ENCODE assay signal across 7 mouse cellular contexts in the genomic region with DNA sequence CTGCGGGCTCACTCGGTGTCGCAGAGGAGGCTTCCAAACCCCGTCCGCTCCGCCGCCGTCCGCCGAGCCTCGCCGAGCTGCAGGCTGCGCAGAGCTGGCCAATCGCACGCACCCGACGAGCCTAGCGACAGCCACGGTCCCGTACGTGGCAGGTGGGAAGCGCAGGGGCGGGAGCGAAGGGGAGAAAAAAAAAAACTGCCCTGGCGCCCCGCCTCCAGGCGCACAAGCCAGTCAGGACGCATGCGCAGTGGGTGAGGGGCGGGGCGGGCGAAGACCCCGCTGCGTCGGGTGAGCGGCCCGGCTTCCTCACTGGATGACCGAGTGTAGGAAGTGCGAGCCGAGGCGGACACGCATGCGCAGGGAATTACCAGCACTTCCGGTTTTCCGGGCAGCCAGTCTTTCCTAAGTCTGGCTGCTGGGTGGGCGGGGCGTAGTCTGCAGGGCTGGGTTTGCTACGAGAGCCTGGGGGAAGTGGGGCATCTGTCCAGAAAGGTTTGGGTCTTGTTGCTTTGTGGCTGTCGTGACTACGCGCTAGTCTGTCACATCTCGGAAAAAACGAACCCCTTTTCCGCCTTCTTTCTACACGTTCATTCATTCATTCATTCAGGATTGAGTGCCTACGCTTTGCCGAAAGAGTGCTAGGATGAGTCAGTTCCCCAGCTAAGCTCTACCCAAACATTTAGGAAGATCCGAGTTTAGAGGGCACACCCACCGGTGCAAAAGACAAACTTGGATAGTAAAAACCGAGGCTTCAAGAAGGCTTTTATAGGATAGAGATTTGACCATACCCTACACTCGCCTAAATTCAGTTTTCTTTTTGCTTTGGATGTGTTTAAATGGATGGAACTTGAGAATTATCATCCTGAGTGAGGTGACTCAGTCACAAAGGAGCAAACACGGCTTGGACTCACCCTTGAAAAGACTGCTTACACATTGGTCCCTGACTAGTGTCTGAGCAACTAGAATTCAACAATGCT. TPM values are rescaled to one million over a fixed set of nuclear protein-coding genes. Genes with fewer than 3 reads are reported as not detected.
DNase-seq lines count a peak whose midpoint lies in the region; ATAC-seq lines count a peak whose summit lies in the region.

Gene Tfg, minus strand, starts transcription at position 227 of the 977 bp plus-strand sequence.

- peak within 1 kb of the TSS; percentile 58 for H3K4me2 ChIP-seq in embryonic facial prominence, embryonic 12.5 days (replicated peaks)
- peak within 1 kb of the TSS; percentile 64 for H3K4me2 ChIP-seq in limb, embryonic 11.5 days (ENCODE audit: low read depth, severe bottlenecking)
- H3K4me2 ChIP-seq in midbrain, embryonic 14.5 days (ENCODE audit: low read length): peak within 1 kb of the TSS; percentile 84

- no peaks in the 10 kb centered on the region for H3K9me3 ChIP-seq in embryonic facial prominence, embryonic 12.5 days
- H3K9me3 ChIP-seq in limb, embryonic 11.5 days (ENCODE audit: control insufficient read depth, low read length): no peaks in the 10 kb centered on the region
- H3K9me3 ChIP-seq in midbrain, embryonic 14.5 days (ENCODE audit: control insufficient read depth, low read length): no peaks in the 10 kb centered on the region

- peak within 1 kb of the TSS; percentile 87 for H3K4me3 ChIP-seq in embryonic facial prominence, embryonic 12.5 days
- peak within 1 kb of the TSS; percentile 85 for H3K4me3 ChIP-seq in limb, embryonic 11.5 days (ENCODE audit: low read depth, low read length)
- peak within 1 kb of the TSS; percentile 70 for H3K4me3 ChIP-seq in midbrain, embryonic 14.5 days (replicated peaks; ENCODE audit: low read depth, low read length)

- peak; percentile 100 for DNase-seq in adrenal gland, postnatal 25 days
- DNase-seq in heart, adult 11 months: peak; percentile 100
- peak; percentile 98 for DNase-seq in kidney, adult 18-20 months
- DNase-seq in limb, embryonic 11.5 days (ENCODE audit: low spot score): peak; percentile 100
- peak; percentile 100 for DNase-seq in midbrain, embryonic 14.5 days
- peak; percentile 96 to 98 for DNase-seq in spleen, adult 18-20 months

- no peaks in the 10 kb centered on the region for H3K27me3 ChIP-seq in embryonic facial prominence, embryonic 12.5 days
- H3K27me3 ChIP-seq in limb, embryonic 11.5 days (ENCODE audit: control insufficient read depth, insufficient read depth, low read length): no peaks in the 10 kb centered on the region
- H3K27me3 ChIP-seq in midbrain, embryonic 14.5 days (ENCODE audit: control insufficient read depth, insufficient read depth, low read length): no peaks in the 10 kb centered on the region

- peak within 1 kb of the TSS; percentile 98 for H3K27ac ChIP-seq in embryonic facial prominence, embryonic 12.5 days
- H3K27ac ChIP-seq in limb, embryonic 11.5 days (replicated peaks; ENCODE audit: low read depth, low read length): peak within 1 kb of the TSS; percentile 94
- H3K27ac ChIP-seq in midbrain, embryonic 14.5 days (replicated peaks; ENCODE audit: low read depth, low read length): peak within 1 kb of the TSS; percentile 98

- peaks cover 8% of the 10 kb centered on the region for H3K4me1 ChIP-seq in embryonic facial prominence, embryonic 12.5 days
- 0 out of 2 replicates have a peak, but pooled peaks cover 2% of the 10 kb centered on the region for H3K4me1 ChIP-seq in limb, embryonic 11.5 days (ENCODE audit: control insufficient read depth, insufficient read depth, low read length)
- peaks cover 19% of the 10 kb centered on the region for H3K4me1 ChIP-seq in midbrain, embryonic 14.5 days (ENCODE audit: control insufficient read depth, insufficient read depth, low read length)

- ATAC-seq in embryonic facial prominence, embryonic 12.5 days (ENCODE audit: insufficient number of reproducible peaks, insufficient read depth, low FRiP score, low TSS enrichment): peak; percentile 98
- ATAC-seq in limb, embryonic 11.5 days (ENCODE audit: insufficient number of reproducible peaks, low FRiP score, low TSS enrichment, low read depth): peak; percentile 98
- peak; percentile 98 for ATAC-seq in midbrain, embryonic 14.5 days (ENCODE audit: low FRiP score, low TSS enrichment)

- under 1% methylated on average over 62 of the region's 62 CpGs for WGBS in embryonic facial prominence, embryonic 12.5 days
- under 1% methylated on average over 61 of the region's 62 CpGs for WGBS in limb, embryonic 11.5 days
- WGBS in midbrain, embryonic 14.5 days: under 1% methylated on average over 62 of the region's 62 CpGs

- H3K9ac ChIP-seq in embryonic facial prominence, embryonic 12.5 days: peak within 1 kb of the TSS; percentile 86
- peak within 1 kb of the TSS; percentile 89 for H3K9ac ChIP-seq in limb, embryonic 11.5 days (ENCODE audit: low read length)
- H3K9ac ChIP-seq in midbrain, embryonic 14.5 days (replicated peaks; ENCODE audit: low read length): peak within 1 kb of the TSS; percentile 89

- no peaks in the 10 kb centered on the region for H3K36me3 ChIP-seq in embryonic facial prominence, embryonic 12.5 days
- no peaks in the 10 kb centered on the region for H3K36me3 ChIP-seq in limb, embryonic 11.5 days (ENCODE audit: control insufficient read depth, insufficient read depth, low read length)
- H3K36me3 ChIP-seq in midbrain, embryonic 14.5 days (ENCODE audit: control insufficient read depth, insufficient read depth, low read length): peaks cover 4% of the 10 kb centered on the region

RNA-seq across cellular contexts. Expression of gene Tfg, which starts in this region (rescaled TPM):
- total RNA-seq in adrenal gland, postnatal 25 days (2021): 66.0 and 79.1 TPM in 2 replicates
- 130 and 136 TPM in 2 replicates for polyA plus RNA-seq in embryonic facial prominence, embryonic 12.5 days (2016; fragmentation: Nextera tagmentation; extraction: Ambion mirVana)
- 174 and 179 TPM in 2 replicates for polyA plus RNA-seq in limb, embryonic 11.5 days (2014; fragmentation: Nextera tagmentation; extraction: Ambion mirVana)
- polyA plus RNA-seq in midbrain, embryonic 14.5 days (2014; fragmentation: Nextera tagmentation; extraction: Ambion mirVana): 164 and 171 TPM in 2 replicates

Comparison
In these comparisons a context has a peak if more than half of its experiments do, and no peak if none do; other contexts are left out.
1. Peak in every context shown above with its lines: DNase-seq, ATAC-seq, H3K4me3 ChIP-seq and H3K27ac ChIP-seq.